Mouse (Mus musculus) embryonic facial prominence, embryonic 11.5 days (tissue): Measurements from ENCODE around the gene Mprip. TPM values are rescaled to one million over a fixed set of nuclear protein-coding genes. Genes with fewer than 3 reads are reported as not detected.

Experiments used
- ATAC-seq: fragments of 200-750 bp; cut with Nextera tagmentation; replicated peaks from 2 replicates; pipeline ENCODE4 v1.8.0; 2017; ENCODE audit warnings: low read depth; ENCODE audit not compliant: insufficient number of reproducible peaks, low FRiP score, low TSS enrichment
- DNase-seq: peaks from one replicate; pipeline ENCODE4 v3.0.0-alpha.2; 2015; ENCODE audit warnings: low spot score
- H3K27ac ChIP-seq: fragments of 300-500 bp; sonication (generic); replicated peaks from 2 replicates; pipeline ENCODE4 v1.5.1; 2014; ENCODE audit warnings: mild to moderate bottlenecking, low read depth, low read length, control low read depth
- H3K27me3 ChIP-seq: fragments of 300-500 bp; sonication (generic); 2 replicates; pipeline ENCODE4 v1.6.1; 2014; ENCODE audit warnings: mild to moderate bottlenecking, low read length, moderate library complexity, mixed read lengths; ENCODE audit not compliant: control insufficient read depth, insufficient read depth
- H3K36me3 ChIP-seq: fragments of 300-500 bp; sonication (generic); replicated peaks from 2 replicates; pipeline ENCODE4 v1.6.1; 2014; ENCODE audit warnings: low read depth, mild to moderate bottlenecking, low read length, moderate library complexity, mixed read lengths; ENCODE audit not compliant: control insufficient read depth, insufficient read depth
- H3K4me1 ChIP-seq: fragments of 300-500 bp; sonication (generic); 2 replicates; pipeline ENCODE4 v1.6.1; 2014; ENCODE audit warnings: low read length, mixed read lengths; ENCODE audit not compliant: control insufficient read depth, insufficient read depth
- H3K4me2 ChIP-seq: fragments of 300-500 bp; sonication (generic); 2 replicates; pipeline ENCODE4 v1.6.1; 2014; ENCODE audit warnings: low read depth, mild to moderate bottlenecking, control low read depth, low read length, moderate library complexity
- H3K4me3 ChIP-seq: fragments of 300-500 bp; sonication (generic); 2 replicates; pipeline ENCODE4 v1.5.1; 2014; ENCODE audit warnings: low read depth, low read length, control low read depth
- H3K9ac ChIP-seq: fragments of 300-500 bp; sonication (generic); replicated peaks from 2 replicates; pipeline ENCODE4 v1.6.1; 2014; ENCODE audit warnings: mild to moderate bottlenecking, control low read depth, low read length
- H3K9me3 ChIP-seq: fragments of 300-500 bp; sonication (generic); replicated peaks from 2 replicates; pipeline ENCODE4 v1.6.1; 2016; ENCODE audit warnings: mild to moderate bottlenecking, low read length, inconsistent platforms, mixed read lengths; ENCODE audit not compliant: control insufficient read depth
- WGBS: fragments of 180-500 bp; shearing (Covaris S2); extraction: QIAGEN DNeasy Blood & Tissue Kit; methylation state at CpG from one replicate; pipeline ENCODE4 v1.1.7; 2014; 5-methylcytosine and 5-hydroxymethylcytosine counted together
- polyA plus RNA-seq: library from polyadenylated mRNA; unstranded; fragments of >200 nt; fragmentation: Nextera tagmentation; extraction: Ambion mirVana; gene quantifications from 2 replicates; pipeline ENCODE4 v1.2.1, GENCODE M21; 2014

Gene Mprip
- polyA plus RNA-seq, 1 experiment from 2014 or later: 64.8 TPM

GRCm38 (mm10) chr11:59815482-59816065, 154.5 kb downstream of the Mprip start:
- no peaks in the 10 kb centered on the region for H3K27me3 ChIP-seq
- ATAC-seq: no peak
- no peak overlapping the region for H3K4me2 ChIP-seq
- no peak for DNase-seq
- H3K4me1 ChIP-seq: no peaks in the 10 kb centered on the region
- no peak overlapping the region for H3K9ac ChIP-seq
- H3K9me3 ChIP-seq: no peaks in the 10 kb centered on the region
- H3K27ac ChIP-seq: no peak overlapping the region
- WGBS: 85% methylated on average over 6 of the region's 6 CpGs
- no peak overlapping the region for H3K4me3 ChIP-seq
- H3K36me3 ChIP-seq: peaks cover 19% of the 10 kb centered on the region

GRCm38 (mm10) chr11:59817916-59818315, 156.8 kb downstream of the Mprip start:
- no peaks in the 10 kb centered on the region for H3K9me3 ChIP-seq
- no peak overlapping the region for H3K9ac ChIP-seq
- H3K36me3 ChIP-seq: peaks cover 19% of the 10 kb centered on the region
- no peak overlapping the region for H3K4me2 ChIP-seq
- WGBS: 94% methylated on average over 3 of the region's 3 CpGs
- ATAC-seq: no peak
- H3K27me3 ChIP-seq: no peaks in the 10 kb centered on the region
- no peak overlapping the region for H3K4me3 ChIP-seq
- H3K4me1 ChIP-seq: no peaks in the 10 kb centered on the region
- no peak for DNase-seq
- no peak overlapping the region for H3K27ac ChIP-seq

GRCm38 (mm10) chr11:59821625-59822024, 160.5 kb downstream of the Mprip start:
- Histone ChIP-seq H3K4me2 (no peak overlapping the region), H3K9me3 (no peaks in the 10 kb centered on the region), H3K4me3 (no peak overlapping the region), H3K9ac (no peak overlapping the region), H3K27ac (no peak overlapping the region), H3K4me1 (no peaks in the 10 kb centered on the region), H3K36me3 (peaks cover 27% of the 10 kb centered on the region), H3K27me3 (no peaks in the 10 kb centered on the region)
- DNase-seq: no peak
- ATAC-seq: no peak
- WGBS: 90% methylated on average over 3 of the region's 3 CpGs

Other genes starting within 250 kb of the Mprip start
- gene Jmjd4, start 211.3 kb upstream of the Mprip start, polyA plus RNA-seq: 16.1 and 16.2 TPM in 2 replicates
- gene Snap47, start 210.1 kb upstream of the Mprip start, polyA plus RNA-seq: 177 and 191 TPM in 2 replicates
- gene Zfp867, start 188.8 kb upstream of the Mprip start, polyA plus RNA-seq: 10.3 and 11.8 TPM in 2 replicates
- gene Zkscan17, start 134.6 kb upstream of the Mprip start, polyA plus RNA-seq: 21.5 and 23.0 TPM in 2 replicates
- 0.11 and 0.13 TPM in 2 replicates for gene Nlrp3, start 119.7 kb upstream of the Mprip start, polyA plus RNA-seq
- gene Olfr222, start 85.1 kb upstream of the Mprip start, polyA plus RNA-seq: not detected in 2 replicates
- not detected in 2 replicates for gene Olfr223, start 68.0 kb upstream of the Mprip start, polyA plus RNA-seq
- gene Pld6, start 126.3 kb downstream of the Mprip start, polyA plus RNA-seq: 1.2 and 1.4 TPM in 2 replicates
- 23.9 and 26.1 TPM in 2 replicates for gene Flcn, start 148.7 kb downstream of the Mprip start, polyA plus RNA-seq
- gene Nt5m, start 178.1 kb downstream of the Mprip start, polyA plus RNA-seq: 37.1 and 41.0 TPM in 2 replicates
- gene Cops3, start 178.5 kb downstream of the Mprip start, polyA plus RNA-seq: 238 and 239 TPM in 2 replicates